Mouse (Mus musculus): Measurements from ENCODE around the gene Brsk2. TPM values are rescaled to one million over a fixed set of nuclear protein-coding genes. Genes with fewer than 3 reads are reported as not detected.

Gene Brsk2
- polyA plus RNA-seq, 1 experiment, result 0.31 TPM

DNA sequence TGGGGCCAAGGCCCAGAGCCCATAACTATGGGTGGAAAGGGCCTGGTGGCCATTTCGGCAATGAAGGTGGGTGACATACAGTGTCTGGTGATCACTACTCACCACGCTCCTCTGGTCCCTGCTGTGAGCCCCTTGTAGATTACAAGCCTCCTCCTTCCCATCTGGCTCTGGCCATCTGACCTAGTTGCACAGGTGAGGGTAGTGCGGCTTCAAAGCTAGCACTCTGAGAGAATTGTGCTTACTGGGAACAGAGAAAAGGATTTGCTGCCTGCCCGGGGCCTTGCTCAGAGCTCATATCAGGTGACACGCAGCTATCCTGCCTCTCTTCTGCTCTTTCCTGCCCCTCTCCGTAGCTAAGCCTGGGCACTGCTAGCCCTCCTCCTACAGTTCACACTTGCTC is 4.1 kb downstream of the Brsk2 start:
- Histone ChIP-seq H3K4me1 (ENCODE audit: control insufficient read depth, insufficient read depth, low read length) (no peaks in the 10 kb centered on the region), H3K4me3 (replicated peaks; ENCODE audit: extremely low read depth, low read depth, low read length) (no peak overlapping the region)
- DNase-seq, result no peak
- WGBS, result 68% methylated on average over 6 of the region's 6 CpGs
- no peak for TF ChIP-seq CTCF (IDR thresholded peaks at IDR 0.05; ENCODE audit: insufficient read depth, low read length)
- no peak for TF ChIP-seq POLR2A (IDR thresholded peaks at IDR 0.05; ENCODE audit: borderline replicate concordance, extremely low read depth, low read depth, low read length)

DNA sequence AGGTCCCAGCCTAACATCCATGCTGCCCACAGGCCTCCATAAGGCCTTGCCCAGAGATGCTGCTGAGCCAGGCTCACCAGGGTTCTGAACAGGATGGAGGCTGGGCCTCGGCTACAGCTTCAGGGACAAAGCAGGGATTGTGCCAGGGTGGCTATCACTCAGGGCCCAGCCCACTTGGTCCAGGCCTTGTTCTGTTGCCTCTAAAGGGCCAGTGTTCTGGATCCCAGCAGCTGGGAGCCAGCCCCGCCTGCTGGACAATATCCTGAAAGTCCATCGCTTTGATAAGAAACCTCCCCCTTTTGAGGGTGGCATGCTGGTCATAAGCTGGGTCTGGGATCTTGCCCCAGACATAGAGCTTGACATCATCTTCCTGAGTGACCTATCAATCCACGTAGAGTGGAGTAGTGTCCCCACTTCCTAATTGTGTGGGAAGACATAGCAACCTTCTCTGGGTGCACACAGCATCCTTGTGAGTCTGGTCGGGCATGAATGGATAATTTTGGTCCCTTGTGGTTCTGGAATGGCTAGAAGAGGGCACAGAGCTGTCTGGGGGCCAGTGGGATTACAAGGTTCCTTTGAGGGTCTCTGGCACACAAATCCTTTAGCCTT is 6.1 kb downstream of the Brsk2 start:
- no peak for TF ChIP-seq CTCF (IDR thresholded peaks at IDR 0.05; ENCODE audit: insufficient read depth, low read length)
- TF ChIP-seq POLR2A (IDR thresholded peaks at IDR 0.05; ENCODE audit: borderline replicate concordance, extremely low read depth, low read depth, low read length), result no peak
- 68% methylated on average over 5 of the region's 5 CpGs for WGBS
- Histone ChIP-seq H3K4me3 (replicated peaks; ENCODE audit: extremely low read depth, low read depth, low read length) (no peak overlapping the region), H3K4me1 (ENCODE audit: control insufficient read depth, insufficient read depth, low read length) (no peaks in the 10 kb centered on the region)
- DNase-seq, result no peak

DNA sequence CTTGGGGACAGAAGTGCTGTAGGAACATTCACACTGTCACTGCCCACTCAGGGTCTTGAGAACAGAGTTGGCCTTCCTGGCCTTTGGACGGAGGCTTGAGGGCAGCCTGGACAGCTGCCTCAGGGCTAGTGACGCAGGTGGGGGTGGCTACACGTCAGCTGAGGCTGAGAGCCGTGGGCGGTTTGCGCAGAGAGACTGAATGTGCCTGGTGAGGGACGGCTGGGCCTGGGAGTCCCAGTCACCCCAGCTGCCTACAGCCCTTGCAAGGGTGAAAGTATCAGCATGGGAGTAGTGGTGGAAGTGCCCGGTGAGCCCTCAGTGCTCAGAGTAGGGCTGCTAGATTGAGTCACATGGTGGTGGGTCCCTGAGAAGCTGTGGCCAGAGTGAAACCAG is 6.6 kb downstream of the Brsk2 start:
- TF ChIP-seq POLR2A (IDR thresholded peaks at IDR 0.05; ENCODE audit: borderline replicate concordance, extremely low read depth, low read depth, low read length) (no peak), CTCF (IDR thresholded peaks at IDR 0.05; ENCODE audit: insufficient read depth, low read length) (no peak)
- DNase-seq, result no peak
- 70% methylated on average over 8 of the region's 8 CpGs for WGBS
- Histone ChIP-seq H3K4me1 (ENCODE audit: control insufficient read depth, insufficient read depth, low read length) (no peaks in the 10 kb centered on the region), H3K4me3 (replicated peaks; ENCODE audit: extremely low read depth, low read depth, low read length) (no peak overlapping the region)

DNA sequence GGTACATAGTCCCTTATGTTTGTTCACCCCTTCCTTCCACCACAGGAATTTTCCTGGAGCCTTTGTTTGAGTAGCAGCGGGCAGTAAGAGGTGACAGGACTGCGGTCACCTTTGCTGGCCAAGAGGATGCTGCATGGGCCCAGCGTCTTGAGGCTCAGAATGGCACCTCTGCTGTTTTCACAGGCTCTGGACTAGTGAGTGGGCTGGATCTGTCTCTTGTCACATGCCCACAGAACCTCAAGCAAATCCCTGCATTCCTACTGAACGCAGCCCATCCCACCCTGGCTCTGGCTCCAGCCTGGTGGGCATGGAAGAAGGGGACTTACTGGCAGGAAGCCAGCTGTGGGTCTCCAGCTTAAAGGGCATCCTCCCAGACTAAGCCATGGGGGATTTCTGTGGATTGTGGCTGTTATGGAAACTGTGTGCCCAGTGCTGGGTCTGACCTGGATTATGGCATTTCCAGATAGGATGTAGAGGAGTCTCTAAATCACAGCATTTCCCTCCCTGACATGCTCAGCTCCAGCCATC is 8.0 kb downstream of the Brsk2 start:
- no peak for DNase-seq
- 72% methylated on average over 4 of the region's 4 CpGs for WGBS
- TF ChIP-seq CTCF (IDR thresholded peaks at IDR 0.05; ENCODE audit: insufficient read depth, low read length) (no peak), POLR2A (IDR thresholded peaks at IDR 0.05; ENCODE audit: borderline replicate concordance, extremely low read depth, low read depth, low read length) (no peak)
- Histone ChIP-seq H3K4me3 (replicated peaks; ENCODE audit: extremely low read depth, low read depth, low read length) (no peak overlapping the region), H3K4me1 (ENCODE audit: control insufficient read depth, insufficient read depth, low read length) (no peaks in the 10 kb centered on the region)

DNA sequence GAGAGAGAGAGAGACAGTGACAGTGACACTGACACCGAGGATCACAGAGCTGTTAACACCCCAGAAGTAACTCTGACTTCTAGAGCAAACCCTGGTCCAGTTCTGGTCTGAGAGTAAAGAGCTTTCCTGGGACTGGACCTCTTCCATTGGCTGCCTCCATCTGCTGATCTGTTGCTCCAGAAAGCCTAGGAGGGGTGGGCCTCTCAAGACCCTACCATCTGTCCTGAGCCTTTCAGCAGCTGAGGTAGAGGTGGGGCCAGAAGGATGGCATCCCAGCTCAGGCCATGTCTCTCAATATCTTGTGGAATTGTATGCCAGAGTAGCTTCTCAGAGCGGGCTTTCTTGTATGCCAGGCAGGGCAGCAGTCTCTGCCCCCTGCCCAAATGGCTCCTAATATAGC is 8.7 kb downstream of the Brsk2 start:
- no peak for DNase-seq
- WGBS, result 59% methylated on average over 2 of the region's 2 CpGs
- no peaks in the 10 kb centered on the region for H3K4me1 ChIP-seq (ENCODE audit: control insufficient read depth, insufficient read depth, low read length)
- H3K4me3 ChIP-seq (replicated peaks; ENCODE audit: extremely low read depth, low read depth, low read length), result no peak overlapping the region
- TF ChIP-seq POLR2A (IDR thresholded peaks at IDR 0.05; ENCODE audit: borderline replicate concordance, extremely low read depth, low read depth, low read length), result no peak
- TF ChIP-seq CTCF (IDR thresholded peaks at IDR 0.05; ENCODE audit: insufficient read depth, low read length), result no peak

- no peak for TF ChIP-seq POLR2A (IDR thresholded peaks at IDR 0.05; ENCODE audit: borderline replicate concordance, extremely low read depth, low read depth, low read length)
- no peak for TF ChIP-seq CTCF (IDR thresholded peaks at IDR 0.05; ENCODE audit: insufficient read depth, low read length)
- WGBS, result 76% methylated on average over 1 of the region's 1 CpGs
- no peak overlapping the region for H3K4me3 ChIP-seq (replicated peaks; ENCODE audit: extremely low read depth, low read depth, low read length)
- H3K4me1 ChIP-seq (ENCODE audit: control insufficient read depth, insufficient read depth, low read length), result no peaks in the 10 kb centered on the region
- no peak for DNase-seq
Measured at GRCm38 (mm10) chr7:141959133-141959532, 9.6 kb downstream of the Brsk2 start.

- DNase-seq, result no peak
- Histone ChIP-seq H3K4me1 (ENCODE audit: control insufficient read depth, insufficient read depth, low read length) (no peaks in the 10 kb centered on the region), H3K4me3 (replicated peaks; ENCODE audit: extremely low read depth, low read depth, low read length) (no peak overlapping the region)
- TF ChIP-seq CTCF (IDR thresholded peaks at IDR 0.05; ENCODE audit: insufficient read depth, low read length) (no peak), POLR2A (IDR thresholded peaks at IDR 0.05; ENCODE audit: borderline replicate concordance, extremely low read depth, low read depth, low read length) (no peak)
- WGBS, result 85% methylated on average over 2 of the region's 2 CpGs
Measured at GRCm38 (mm10) chr7:141960926-141961325, 11.4 kb downstream of the Brsk2 start.

DNA sequence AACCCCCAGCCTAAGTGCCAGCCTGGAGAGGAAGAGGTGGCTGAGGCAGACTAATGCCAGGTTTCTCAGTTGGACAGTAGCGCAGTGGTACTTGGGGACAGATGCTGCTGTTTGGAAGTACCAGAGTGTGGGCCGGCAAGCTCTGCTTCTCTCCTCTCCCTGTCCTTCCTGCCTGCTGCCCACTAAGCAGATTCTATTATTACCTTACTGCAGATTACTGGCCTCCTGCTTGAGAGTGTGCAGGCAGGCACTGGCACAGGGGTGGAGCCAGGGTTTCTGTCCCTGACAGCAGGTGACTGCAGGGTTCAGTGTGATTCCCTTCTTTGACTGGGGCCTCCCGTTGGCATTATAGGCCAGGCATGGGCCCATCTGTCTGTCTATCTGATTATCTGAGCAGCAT is 11.9 kb downstream of the Brsk2 start:
- no peak for DNase-seq
- Histone ChIP-seq H3K4me1 (ENCODE audit: control insufficient read depth, insufficient read depth, low read length) (no peaks in the 10 kb centered on the region), H3K4me3 (replicated peaks; ENCODE audit: extremely low read depth, low read depth, low read length) (no peak overlapping the region)
- 76% methylated on average over 3 of the region's 3 CpGs for WGBS
- TF ChIP-seq CTCF (IDR thresholded peaks at IDR 0.05; ENCODE audit: insufficient read depth, low read length) (no peak), POLR2A (IDR thresholded peaks at IDR 0.05; ENCODE audit: borderline replicate concordance, extremely low read depth, low read depth, low read length) (no peak)

- Histone ChIP-seq H3K4me1 (ENCODE audit: control insufficient read depth, insufficient read depth, low read length) (no peaks in the 10 kb centered on the region), H3K4me3 (replicated peaks; ENCODE audit: extremely low read depth, low read depth, low read length) (no peak overlapping the region)
- no peak for TF ChIP-seq POLR2A (IDR thresholded peaks at IDR 0.05; ENCODE audit: borderline replicate concordance, extremely low read depth, low read depth, low read length)
- TF ChIP-seq CTCF (IDR thresholded peaks at IDR 0.05; ENCODE audit: insufficient read depth, low read length), result no peak
- DNase-seq, result no peak
- 90% methylated on average over 3 of the region's 3 CpGs for WGBS
Measured at GRCm38 (mm10) chr7:141962521-141962920, 13.0 kb downstream of the Brsk2 start.

DNA sequence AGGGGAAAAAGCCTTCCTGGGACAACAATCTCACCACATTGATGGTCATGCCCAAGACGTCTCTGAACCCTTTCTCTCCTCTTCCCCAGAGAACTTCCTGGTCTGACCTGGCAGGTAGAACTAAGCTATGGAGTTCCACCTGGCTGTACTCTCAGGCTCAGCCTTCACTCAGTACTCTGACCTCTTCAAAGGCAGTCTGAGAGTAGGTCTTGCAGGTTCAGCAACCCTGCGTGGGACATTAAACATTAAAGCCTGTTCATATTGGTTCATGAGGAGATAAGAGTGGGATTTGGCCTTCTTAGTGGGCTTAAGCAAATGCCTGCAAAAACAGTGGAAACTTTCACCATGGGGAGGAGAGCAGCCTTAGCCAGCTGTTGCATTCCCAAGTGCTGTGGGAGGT is 16.7 kb downstream of the Brsk2 start:
- no peaks in the 10 kb centered on the region for H3K4me1 ChIP-seq (ENCODE audit: control insufficient read depth, insufficient read depth, low read length)
- no peak overlapping the region for H3K4me3 ChIP-seq (replicated peaks; ENCODE audit: extremely low read depth, low read depth, low read length)
- no peak for DNase-seq
- 59% methylated on average over 2 of the region's 2 CpGs for WGBS
- TF ChIP-seq POLR2A (IDR thresholded peaks at IDR 0.05; ENCODE audit: borderline replicate concordance, extremely low read depth, low read depth, low read length) (no peak), CTCF (IDR thresholded peaks at IDR 0.05; ENCODE audit: insufficient read depth, low read length) (no peak)

All from lung, adult 2 months (tissue).